Mouse (Mus musculus) telencephalon, adult 2 months (tissue): Measurements from ENCODE around the gene Emsy.

ENCODE experiments used
- DNase-seq: peaks from one replicate; pipeline ENCODE4 v3.0.0-alpha.2; 2011; ENCODE audit warnings: low read depth, low spot score

Emsy gene

DNA sequence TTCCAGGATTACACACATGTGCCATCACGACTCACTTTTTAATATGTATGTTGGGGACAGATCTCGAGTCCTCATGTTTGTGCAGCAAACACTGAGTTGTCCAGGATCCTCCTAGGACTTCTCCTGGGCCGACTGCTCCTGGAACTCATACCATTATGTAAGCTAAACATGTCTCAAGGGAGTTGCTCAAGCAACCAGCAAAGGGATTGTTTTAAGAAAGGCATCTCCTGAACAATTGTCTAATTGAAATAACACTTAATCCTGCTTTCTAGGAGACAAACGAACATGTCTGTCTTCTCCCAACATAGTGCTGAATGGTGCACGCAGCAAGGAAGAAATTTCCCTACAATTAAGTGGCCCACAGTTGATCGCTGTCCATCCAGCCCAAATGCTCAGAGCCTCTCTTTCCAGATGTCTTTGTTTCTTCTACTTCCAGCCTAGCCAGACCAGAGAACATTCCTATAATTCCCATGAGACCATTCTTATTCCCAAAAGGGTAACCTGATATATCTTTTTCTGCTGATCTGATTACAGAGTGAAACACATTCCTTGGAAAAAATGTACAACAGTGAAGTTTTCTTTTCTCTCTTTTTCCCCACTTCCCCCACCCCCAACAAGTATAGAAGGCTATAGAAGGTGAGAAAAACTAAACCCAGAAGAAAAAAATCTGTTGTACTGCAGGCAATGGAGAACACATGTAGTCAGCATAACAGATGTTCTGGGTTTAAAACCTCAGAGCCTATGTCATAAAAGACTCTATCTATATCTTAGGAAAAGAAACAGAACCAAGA, 11.6 kb upstream of the Emsy start:
- DNase-seq: no peak

GRCm38 (mm10) chr7:98665726-98666125, 9.1 kb upstream of the Emsy start:
- no peak for DNase-seq

DNA sequence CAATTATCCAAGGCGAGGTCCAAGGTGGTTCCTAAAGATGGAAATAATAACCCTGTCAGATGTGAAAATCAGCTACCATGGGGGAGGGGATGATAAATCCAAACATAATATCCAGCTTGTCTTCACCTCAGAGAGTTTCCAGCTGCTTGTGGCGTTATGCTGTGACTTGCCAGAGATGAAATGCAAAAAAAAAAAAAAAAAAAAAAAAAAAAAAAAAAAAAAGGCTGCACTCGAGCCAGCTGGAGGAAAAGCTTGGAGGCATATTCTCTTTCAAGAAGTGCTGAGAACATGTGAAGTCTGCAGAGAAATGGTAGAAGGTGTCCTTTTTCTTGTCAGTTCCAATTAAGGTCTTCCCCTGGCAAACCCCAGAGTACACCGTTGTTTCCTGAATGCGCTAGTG, 8.6 kb upstream of the Emsy start:
- no peak for DNase-seq

DNA sequence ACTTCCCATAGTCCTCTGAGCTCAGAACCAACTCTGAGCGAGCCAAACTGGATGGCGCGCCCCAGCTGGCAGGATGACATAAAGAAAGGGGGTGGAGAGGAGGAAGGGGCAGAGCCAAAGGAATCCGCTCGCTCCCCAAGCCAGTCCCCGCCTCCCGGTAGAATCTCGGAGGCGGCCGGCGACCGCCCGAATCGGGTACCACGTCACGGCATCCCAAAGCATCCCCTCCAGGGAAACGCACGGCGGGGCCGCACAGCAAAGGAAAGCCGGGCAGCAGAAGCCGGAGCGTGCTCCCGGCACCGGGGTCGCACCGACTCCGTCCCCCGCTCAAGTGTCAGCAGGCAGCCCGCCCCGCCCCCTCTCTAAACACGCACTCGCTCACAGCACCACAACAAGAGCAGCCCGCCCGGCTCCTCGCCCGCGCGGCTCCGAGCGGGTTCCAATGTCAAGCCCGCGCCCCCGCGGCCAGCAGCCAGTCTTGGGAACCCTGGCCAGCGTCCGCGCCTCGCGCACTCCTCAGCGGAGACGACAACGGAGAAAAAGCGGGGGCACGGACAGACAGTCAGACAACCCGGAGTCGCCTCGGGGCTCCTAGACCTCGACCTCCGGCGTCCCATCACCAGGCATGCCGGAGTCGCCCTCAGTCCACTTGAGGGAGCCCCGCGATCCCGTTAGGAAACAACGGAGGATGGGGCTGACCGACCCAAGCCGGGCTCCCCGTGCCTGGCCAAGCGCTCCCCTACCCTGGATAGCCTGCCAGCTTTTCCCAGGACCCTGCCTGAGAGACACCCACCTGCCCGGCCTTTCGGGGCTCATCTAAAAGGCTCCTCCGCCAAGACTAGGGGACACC, 677 bp downstream of the Emsy start:
- DNase-seq: peak; percentile 65

DNA sequence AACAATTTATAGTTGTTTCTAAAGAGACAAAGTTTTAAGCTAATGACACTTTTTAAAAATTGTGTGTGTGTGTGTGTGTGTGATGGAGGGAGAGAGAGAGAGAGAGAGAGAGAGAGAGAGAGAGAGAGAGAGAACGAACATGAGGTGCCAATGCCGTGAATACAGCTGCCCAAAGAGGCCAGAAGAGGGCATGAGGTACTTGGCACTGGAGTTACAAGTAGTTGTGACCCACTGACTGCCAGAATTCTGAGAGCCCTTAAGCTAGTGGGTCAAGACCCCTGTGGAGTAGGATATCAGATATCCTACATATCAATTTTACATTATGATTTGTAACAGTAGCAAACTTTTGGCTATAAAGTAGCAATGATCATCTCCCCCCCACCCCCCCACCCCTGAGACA, 4.9 kb downstream of the Emsy start:
- no peak for DNase-seq

DNA sequence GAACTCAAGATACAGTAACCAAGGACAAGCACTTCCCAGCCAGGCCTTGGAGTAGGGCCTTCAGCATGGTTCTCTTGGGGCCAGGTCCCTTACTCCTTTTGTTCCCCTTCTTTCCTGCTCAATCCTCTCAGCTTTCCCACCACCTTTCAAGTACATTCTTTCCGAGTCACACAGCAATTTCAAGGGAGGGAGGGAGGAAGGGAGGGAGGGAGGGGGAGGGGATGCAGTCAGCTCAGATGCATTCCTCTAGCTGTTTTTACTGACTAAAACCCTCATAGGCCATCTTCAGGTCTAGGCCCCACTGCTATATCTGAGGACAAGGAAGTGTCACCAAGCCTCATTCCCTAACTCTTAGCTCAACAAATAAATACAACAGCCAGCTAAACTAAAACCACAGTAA, 12.3 kb downstream of the Emsy start:
- no peak for DNase-seq

- DNase-seq: no peak
These were observed 20.0 kb downstream of the Emsy start for GRCm38 (mm10) chr7:98636607-98637006.

GRCm38 (mm10) chr7:98633032-98633431, 23.6 kb downstream of the Emsy start:
- DNase-seq: no peak

GRCm38 (mm10) chr7:98629947-98630346, 26.6 kb downstream of the Emsy start:
- no peak for DNase-seq

DNA sequence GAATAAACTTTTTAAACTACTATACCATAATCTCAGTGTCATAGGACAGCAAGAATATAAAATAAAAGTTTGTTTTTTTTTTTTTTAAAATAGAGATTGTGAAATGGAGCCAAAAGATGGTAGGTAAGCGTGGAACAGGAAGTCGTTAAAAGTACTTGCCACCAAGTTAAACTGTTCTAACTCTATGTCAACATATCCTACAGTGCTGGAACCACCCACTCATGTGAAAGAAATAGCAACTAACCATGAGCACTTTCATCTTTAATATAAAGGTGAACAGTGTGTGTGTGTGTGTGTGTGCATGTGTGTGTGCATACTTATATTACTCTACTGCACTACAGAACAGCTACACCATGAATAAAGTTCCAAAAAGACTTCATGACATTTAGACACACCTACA, 38.8 kb downstream of the Emsy start:
- no peak for DNase-seq

DNA sequence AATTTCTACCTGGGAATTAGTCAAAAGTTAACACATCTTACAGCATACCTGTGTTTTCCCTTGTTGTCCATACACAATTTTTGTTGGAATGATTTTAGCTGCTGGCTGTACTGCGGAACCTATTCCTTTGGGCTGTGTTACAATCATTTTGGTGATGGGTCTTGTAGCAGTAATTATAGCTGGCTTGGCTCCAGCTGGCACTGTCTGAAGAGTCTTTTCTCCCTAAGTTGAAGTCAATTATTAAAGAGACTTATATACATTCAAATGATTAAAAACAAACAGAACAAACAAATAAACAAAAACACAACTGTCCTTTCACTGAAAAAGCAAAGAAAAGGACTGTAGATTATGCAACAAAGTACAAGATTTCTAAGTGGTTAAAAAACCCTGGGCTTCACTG, 43.6 kb downstream of the Emsy start:
- no peak for DNase-seq

DNA sequence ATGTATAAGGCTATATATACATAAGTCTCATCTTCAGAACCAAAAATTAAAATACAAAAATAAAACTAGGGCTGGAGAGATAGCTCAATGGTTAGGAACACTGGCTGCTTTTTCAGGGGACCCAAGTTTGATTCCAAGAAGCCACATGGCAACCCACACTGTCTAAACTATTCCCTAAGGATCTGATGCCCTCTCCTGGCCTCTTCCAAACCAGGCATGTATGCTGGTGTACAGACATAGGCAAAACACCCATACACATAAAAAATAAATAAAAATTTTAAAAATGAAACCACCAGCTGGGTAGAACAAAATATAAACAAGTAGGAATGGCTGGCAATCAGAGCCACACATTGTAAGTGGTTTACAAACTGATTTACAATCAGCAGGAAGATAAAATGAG, 48.1 kb downstream of the Emsy start:
- DNase-seq: no peak

DNA sequence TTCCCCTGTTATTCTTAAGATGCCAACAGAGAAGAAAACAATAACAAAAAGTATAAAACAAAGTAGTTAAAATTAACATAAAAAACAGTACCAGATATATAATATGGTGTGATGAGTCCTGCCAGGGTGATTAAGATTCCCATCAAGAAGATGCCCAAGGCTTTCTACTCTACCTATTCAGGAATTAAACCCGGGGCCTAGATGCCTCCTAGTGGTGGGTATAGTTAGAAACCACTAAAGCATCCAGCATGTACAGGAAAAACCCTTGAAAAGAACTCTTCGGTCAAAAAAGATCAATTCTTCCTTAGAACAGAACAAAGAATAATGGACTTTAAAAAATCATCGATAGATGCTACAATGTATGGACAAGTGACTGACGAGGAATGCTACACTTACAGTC, 49.4 kb downstream of the Emsy start:
- no peak for DNase-seq

DNA sequence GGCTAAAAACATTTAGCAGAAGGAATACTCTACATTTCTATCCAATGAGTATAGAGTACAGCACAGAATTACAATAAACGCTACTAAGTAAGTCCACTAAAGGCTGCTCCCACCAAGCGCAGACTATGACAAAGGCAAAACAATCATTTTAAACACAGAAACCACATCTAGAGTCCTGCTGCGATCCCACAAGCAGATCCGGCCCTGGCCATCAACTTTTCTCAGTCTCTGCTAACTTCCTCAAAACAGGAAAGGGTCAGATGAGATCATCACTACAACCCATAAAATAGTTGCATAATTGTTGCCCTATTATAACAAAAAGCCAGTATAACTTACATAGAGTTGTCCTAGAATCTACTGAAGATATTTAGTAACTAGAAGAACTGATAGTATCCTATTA, 54.9 kb downstream of the Emsy start:
- no peak for DNase-seq

GRCm38 (mm10) chr7:98597402-98597801, 59.2 kb downstream of the Emsy start:
- DNase-seq: no peak

GRCm38 (mm10) chr7:98594731-98595130, 61.9 kb downstream of the Emsy start:
- no peak for DNase-seq

DNA sequence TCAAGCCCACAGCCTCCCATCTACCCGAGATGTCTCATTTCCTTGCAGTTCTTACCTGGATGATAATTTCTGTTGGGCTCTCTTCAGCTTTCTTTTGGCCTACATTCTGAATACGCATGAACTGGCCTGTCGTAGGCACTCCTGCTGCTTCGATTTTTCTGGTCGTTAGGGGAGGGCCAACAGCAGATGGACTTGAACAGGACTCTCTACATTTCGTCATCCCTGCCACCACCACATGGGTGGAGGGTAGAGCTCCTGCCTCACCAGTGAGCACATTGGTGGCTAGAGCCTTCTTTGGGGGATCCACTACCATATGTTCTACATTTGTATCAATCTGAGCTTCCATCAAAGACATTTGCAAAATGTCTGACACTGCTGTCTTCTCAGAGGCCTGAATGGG, 63.3 kb downstream of the Emsy start:
- no peak for DNase-seq

DNA sequence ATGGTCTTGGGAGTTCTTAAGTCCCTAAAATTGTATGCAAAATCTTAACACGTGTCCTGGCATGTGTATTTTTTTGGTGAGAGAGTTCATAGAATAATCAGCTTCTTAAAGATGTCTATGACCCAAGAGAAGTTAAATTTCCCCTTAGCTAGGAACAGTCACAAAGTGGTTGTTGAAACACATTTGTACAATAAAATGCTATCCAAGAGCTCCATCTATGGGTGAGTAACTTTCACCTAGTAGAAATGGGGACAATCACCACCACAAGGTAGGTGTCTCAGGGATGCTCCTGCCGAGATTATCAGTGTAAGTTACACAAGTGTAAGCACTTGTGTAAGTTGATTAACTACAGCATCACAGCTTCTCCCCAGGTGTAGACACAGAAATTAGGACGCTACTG, 67.6 kb downstream of the Emsy start:
- no peak for DNase-seq

DNA sequence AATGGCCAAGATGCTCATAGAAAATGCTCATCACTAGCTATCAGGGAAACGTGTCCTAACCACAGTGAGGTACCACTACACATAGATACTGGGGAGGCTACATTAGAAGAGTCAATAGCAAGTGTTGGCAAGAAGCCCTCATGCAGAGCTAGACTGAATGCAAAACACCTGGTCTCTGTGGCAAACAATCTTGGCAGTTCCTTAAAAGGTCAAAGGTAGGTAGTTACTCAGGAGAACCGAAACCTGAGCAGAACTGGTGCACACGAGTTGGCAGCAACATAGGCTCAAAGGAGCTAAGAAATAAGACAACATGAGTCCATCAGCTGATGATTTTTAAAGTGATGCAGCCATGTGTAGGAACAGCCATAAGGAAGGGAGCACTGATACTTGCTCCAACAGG, 70.3 kb downstream of the Emsy start:
- no peak for DNase-seq

- no peak for DNase-seq
These were observed 72.0 kb downstream of the Emsy start for GRCm38 (mm10) chr7:98584555-98584954.

GRCm38 (mm10) chr7:98581266-98581665, 75.3 kb downstream of the Emsy start:
- no peak for DNase-seq

- DNase-seq: no peak
These were observed 76.1 kb downstream of the Emsy start for GRCm38 (mm10) chr7:98580441-98580840.

DNA sequence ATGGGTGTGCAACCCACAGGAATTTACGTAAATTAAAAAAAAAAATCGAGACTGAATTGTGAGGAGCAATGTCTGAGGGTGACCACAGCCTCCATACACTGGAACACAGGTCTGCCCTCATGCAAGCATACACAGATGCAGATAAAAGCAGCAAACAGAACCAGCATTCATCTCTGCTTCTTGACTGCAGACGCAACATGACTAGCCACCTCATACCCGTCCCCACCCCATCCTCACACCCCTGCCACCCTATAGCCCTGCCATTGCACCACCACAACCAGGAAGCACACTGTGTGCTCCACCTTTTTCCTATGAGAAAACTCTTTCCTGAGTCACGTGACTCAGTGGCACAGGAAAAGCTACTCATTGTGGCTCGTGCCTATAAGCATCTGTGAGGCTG, 76.9 kb downstream of the Emsy start:
- DNase-seq: no peak
